31 mouse cellular contexts compared by ENCODE assay signal in genomic region chr6:126587476-126587875, GRCm38 (mm10). TPM values are rescaled to one million over a fixed set of nuclear protein-coding genes. Genes with fewer than 3 reads are reported as not detected.
DNase-seq lines count a peak whose midpoint lies in the region; ATAC-seq and TF ChIP-seq lines count a peak whose summit lies in the region.
"Had no signal": no experiment of that assay in that cellular context is flagged by ENCODE, and none has a peak within 500 bp of the region (broad histone marks: within the 10 kb centered on the region; RNA-seq: fewer than 3 reads in every experiment).

No protein-coding gene starts in this region.

- ATAC-seq in embryonic facial prominence, embryonic 14.5 days (ENCODE audit: low read depth) = no peak
- ATAC-seq: CD4-positive, CD25-positive, alpha-beta regulatory T cell, adult 4 months; inflammation-experienced regulatory T-cells, adult 6 months; midbrain, embryonic 16.5 days had no signal

- no peaks in the 10 kb centered on the region; the same call in 1 of the 2 replicates for H3K4me1 ChIP-seq in embryonic facial prominence, embryonic 14.5 days (ENCODE audit: control insufficient read depth, insufficient read depth, low read length)
- H3K4me1 ChIP-seq: forebrain, embryonic 12.5 days; heart, embryonic 13.5 days; lung, embryonic 15.5 days had no signal

- 82% methylated on average over 1 of the region's 1 CpGs for WGBS in embryonic facial prominence, embryonic 14.5 days

- TF ChIP-seq CTCF in left cerebral cortex, adult 2 months (IDR thresholded peaks at IDR 0.05) = no peak

- H3K9me3 ChIP-seq in embryonic facial prominence, embryonic 14.5 days (ENCODE audit: control insufficient read depth, low read length) = no peaks in the 10 kb centered on the region
- H3K9me3 ChIP-seq: embryonic facial prominence, embryonic 13.5 days; forebrain, embryonic 12.5 days; heart, embryonic 13.5 days; hindbrain, embryonic 10.5 days; hindbrain, embryonic 15.5 days; limb, embryonic 13.5 days; lung, embryonic 15.5 days had no signal

- H3K36me3 ChIP-seq in embryonic facial prominence, embryonic 14.5 days (ENCODE audit: control insufficient read depth, insufficient read depth, low read length) = no peaks in the 10 kb centered on the region
- H3K36me3 ChIP-seq: embryonic facial prominence, embryonic 13.5 days; forebrain, embryonic 12.5 days; heart, embryonic 13.5 days; hindbrain, embryonic 10.5 days; hindbrain, embryonic 15.5 days; limb, embryonic 13.5 days; lung, embryonic 15.5 days had no signal

- H3K27me3 ChIP-seq in embryonic facial prominence, embryonic 14.5 days (replicated peaks; ENCODE audit: control insufficient read depth, insufficient read depth, low read length) = no peaks in the 10 kb centered on the region
- H3K27me3 ChIP-seq: embryonic facial prominence, embryonic 13.5 days; forebrain, embryonic 12.5 days; heart, embryonic 13.5 days; hindbrain, embryonic 15.5 days; limb, embryonic 13.5 days; lung, embryonic 15.5 days had no signal

- peak overlapping the region; percentile 16; the same call in 1 of the 2 replicates for H3K27ac ChIP-seq in left cerebral cortex, adult 2 months
- no peak overlapping the region for H3K27ac ChIP-seq in embryonic facial prominence, embryonic 14.5 days (replicated peaks; ENCODE audit: low read depth, low read length)
- H3K27ac ChIP-seq: embryonic facial prominence, embryonic 13.5 days; forebrain, embryonic 12.5 days; heart, embryonic 13.5 days; hindbrain, embryonic 10.5 days; hindbrain, embryonic 15.5 days; limb, embryonic 13.5 days; lung, embryonic 15.5 days had no signal

- no peak overlapping the region for H3K4me3 ChIP-seq in left cerebral cortex, adult 2 months
- no peak overlapping the region for H3K4me3 ChIP-seq in embryonic facial prominence, embryonic 14.5 days (ENCODE audit: low read depth, low read length)
- H3K4me3 ChIP-seq: embryonic facial prominence, embryonic 13.5 days; forebrain, embryonic 12.5 days; heart, embryonic 13.5 days; hindbrain, embryonic 10.5 days; hindbrain, embryonic 15.5 days; limb, embryonic 13.5 days; lung, embryonic 15.5 days had no signal

- intact Hi-C loops in left cerebral cortex, adult 2 months (cut with DNase I) = loop anchor here (5.0 kb wide), 1 partner anchor 55 kb away; no protein-coding TSS in a partner anchor
- intact Hi-C loops in left cerebral cortex, postnatal 4 days (cut with DNase I) = no loop called here

- peak; percentile 67 for DNase-seq in cerebellum, adult 9-10 months
- DNase-seq in cerebellum, adult 11-12 months = no peak
- DNase-seq in left cerebral cortex, adult 2 months (ENCODE audit: extremely low spot score in 1 of 2, low spot score in 2 of 2) = no peak
- DNase-seq in left cerebral cortex, postnatal 4 days = no peak
- DNase-seq in embryonic facial prominence, embryonic 14.5 days (ENCODE audit: low spot score) = peak; percentile 36
- no peak for DNase-seq in spleen, postnatal 10 days (ENCODE audit: low spot score in 2 of 2)
- DNase-seq in layer of hippocampus, postnatal 14 days (ENCODE audit: low spot score in 2 of 2) = no peak
- DNase-seq: adrenal gland, postnatal 36 days; gastrocnemius, postnatal 10 days; heart, postnatal 10 days; kidney, adult 11 months; kidney, postnatal 14 days; layer of hippocampus, postnatal 36 days; right cerebral cortex, postnatal 25 days; spleen, adult 18-20 months; thymus, adult 2 months; thymus, postnatal 36 days had no signal

- no peak overlapping the region for H3K4me2 ChIP-seq in embryonic facial prominence, embryonic 14.5 days (ENCODE audit: low read depth, low read length)
- H3K4me2 ChIP-seq: embryonic facial prominence, embryonic 13.5 days; forebrain, embryonic 12.5 days; heart, embryonic 13.5 days; hindbrain, embryonic 15.5 days; limb, embryonic 13.5 days; liver, embryonic 11.5 days; lung, embryonic 15.5 days; midbrain, embryonic 11.5 days had no signal

- H3K9ac ChIP-seq in embryonic facial prominence, embryonic 14.5 days (ENCODE audit: low read depth, low read length) = no peak overlapping the region
- H3K9ac ChIP-seq: embryonic facial prominence, embryonic 13.5 days; forebrain, embryonic 12.5 days; heart, embryonic 13.5 days; hindbrain, embryonic 15.5 days; limb, embryonic 13.5 days; lung, embryonic 15.5 days had no signal

RNA-seq across cellular contexts. Expression of gene Kcna5, which starts 52.3 kb away (rescaled TPM):
- total RNA-seq in left cerebral cortex, adult 2 months (2021) = 1 to 10 TPM; 4.2 to 5.6 TPM
- 1 to 10 TPM; 1.3 to 1.9 TPM for total RNA-seq in left cerebral cortex, postnatal 4 days (2021)
- polyA plus RNA-seq in embryonic facial prominence, embryonic 14.5 days (2014; fragmentation: Nextera tagmentation; extraction: Ambion mirVana) = 6.8 and 7.7 TPM in 2 replicates
- total RNA-seq in layer of hippocampus, postnatal 14 days (2021) = 1 to 10 TPM; 1.5 to 1.8 TPM
- total RNA-seq: megakaryocyte, adult 5-6 weeks; neutrophil, adult 5-6 weeks had no signal
- polyA plus RNA-seq: CD4-positive, CD25-positive, alpha-beta regulatory T cell, adult 4 months; inflammation-experienced regulatory T-cells, adult 6 months had no signal

RNA-seq across cellular contexts. Expression of gene Kcna1, which starts 58.7 kb away (rescaled TPM):
- total RNA-seq in left cerebral cortex, adult 2 months (2021) = 100 to 1,000 TPM; 120 to 122 TPM
- 10 to 100 TPM in 1 of 2 experiments, 1 to 10 TPM in 1; 7.8 to 10.1 TPM for total RNA-seq in left cerebral cortex, postnatal 4 days (2021)
- polyA plus RNA-seq in embryonic facial prominence, embryonic 14.5 days (2014; fragmentation: Nextera tagmentation; extraction: Ambion mirVana) = 1.8 and 2.8 TPM in 2 replicates
- 10 to 100 TPM; 82.0 to 90.5 TPM for total RNA-seq in layer of hippocampus, postnatal 14 days (2021)
- total RNA-seq: megakaryocyte, adult 5-6 weeks; neutrophil, adult 5-6 weeks had no signal
- polyA plus RNA-seq: CD4-positive, CD25-positive, alpha-beta regulatory T cell, adult 4 months; inflammation-experienced regulatory T-cells, adult 6 months had no signal

Comparison
In these comparisons a context has a peak if more than half of its experiments do, and no peak if none do; other contexts are left out.
1. DNase-seq: peak in cerebellum, adult 9-10 months (single experiment) and embryonic facial prominence, embryonic 14.5 days (single experiment); none in cerebellum, adult 11-12 months (single experiment), left cerebral cortex, adult 2 months (0 of 2), left cerebral cortex, postnatal 4 days (single experiment), spleen, postnatal 10 days (0 of 2) and layer of hippocampus, postnatal 14 days (0 of 2).
2. RNA of gene Kcna1, which starts 58.7 kb away (total RNA-seq): 120 to 122 TPM in left cerebral cortex, adult 2 months and 82.0 to 90.5 TPM in layer of hippocampus, postnatal 14 days; 7.8 to 10.1 TPM in left cerebral cortex, postnatal 4 days; every median in the first group is over 4 times any median in the second.